Mouse (Mus musculus): ENCODE results near the gene Miga1. TPM values are rescaled to one million over a fixed set of nuclear protein-coding genes. Genes with fewer than 3 reads are reported as not detected.

Gene Miga1
- polyA plus RNA-seq, 2 experiments = 3.0 to 3.4 TPM

GRCm38 (mm10) chr3:152235238-152235637, 105.0 kb downstream of the Miga1 start:
- Histone ChIP-seq H3K9me3 (ENCODE audit: control insufficient read depth, low read length) (no peaks in the 10 kb centered on the region), H3K4me1 (replicated peaks; ENCODE audit: control insufficient read depth in 2 of 2, insufficient read depth in 2 of 2, low read length in 1 of 2) (peaks cover 0 to 6% of the 10 kb centered on the region in 2 experiments; a peak in 2 of 4 replicates), H3K27ac (no peak overlapping the region), H3K36me3 (replicated peaks; ENCODE audit: control insufficient read depth, insufficient read depth, low read depth) (peaks cover 52% of the 10 kb centered on the region), H3K4me2 (ENCODE audit: low read depth) (no peak overlapping the region), H3K9ac (replicated peaks) (no peak overlapping the region), H3K27me3 (ENCODE audit: control insufficient read depth, insufficient read depth, low read length) (no peaks in the 10 kb centered on the region), H3K4me3 (ENCODE audit: insufficient read depth in 1 of 2, low read depth in 2 of 2, low read length in 2 of 2) (no peak overlapping the region)
- TF ChIP-seq EP300 (IDR thresholded peaks at IDR 0.05; ENCODE audit: low read depth) = no peak
- no peak for TF ChIP-seq CTCF (IDR thresholded peaks at IDR 0.05; ENCODE audit: low read depth)
- no peak for ATAC-seq (ENCODE audit: insufficient read depth)
- WGBS (ENCODE audit: insufficient replicate concordance) = 91% methylated on average over 1 of the region's 1 CpGs
- no peak for DNase-seq (ENCODE audit: low read depth in 3 of 3, low spot score in 3 of 3)

- Histone ChIP-seq H3K4me3 (ENCODE audit: insufficient read depth in 1 of 2, low read depth in 2 of 2, low read length in 2 of 2) (no peak overlapping the region), H3K4me2 (ENCODE audit: low read depth) (no peak overlapping the region), H3K9ac (replicated peaks) (no peak overlapping the region), H3K9me3 (ENCODE audit: control insufficient read depth, low read length) (no peaks in the 10 kb centered on the region), H3K27ac (no peak overlapping the region), H3K27me3 (ENCODE audit: control insufficient read depth, insufficient read depth, low read length) (no peaks in the 10 kb centered on the region), H3K36me3 (replicated peaks; ENCODE audit: control insufficient read depth, insufficient read depth, low read depth) (peaks cover 69% of the 10 kb centered on the region), H3K4me1 (replicated peaks; ENCODE audit: control insufficient read depth in 2 of 2, insufficient read depth in 2 of 2, low read length in 1 of 2) (peaks cover 0 to 6% of the 10 kb centered on the region in 2 experiments; a peak in 2 of 4 replicates)
- 55% methylated on average over 6 of the region's 6 CpGs for WGBS (ENCODE audit: insufficient replicate concordance)
- peak; percentile 80 for ATAC-seq (ENCODE audit: insufficient read depth)
- TF ChIP-seq CTCF (IDR thresholded peaks at IDR 0.05; ENCODE audit: low read depth) (no peak), EP300 (IDR thresholded peaks at IDR 0.05; ENCODE audit: low read depth) (peak; percentile 62)
- peak in 1 of 3 experiments; percentile 43 for DNase-seq (ENCODE audit: low read depth in 3 of 3, low spot score in 3 of 3)
Measured at GRCm38 (mm10) chr3:152231333-152232100, 108.7 kb downstream of the Miga1 start.

- TF ChIP-seq EP300 (IDR thresholded peaks at IDR 0.05; ENCODE audit: low read depth) = no peak
- TF ChIP-seq CTCF (IDR thresholded peaks at IDR 0.05; ENCODE audit: low read depth) = no peak
- Histone ChIP-seq H3K27ac (no peak overlapping the region), H3K4me3 (ENCODE audit: insufficient read depth in 1 of 2, low read depth in 2 of 2, low read length in 2 of 2) (no peak overlapping the region), H3K36me3 (replicated peaks; ENCODE audit: control insufficient read depth, insufficient read depth, low read depth) (peaks cover 79% of the 10 kb centered on the region), H3K9ac (replicated peaks) (no peak overlapping the region), H3K4me2 (ENCODE audit: low read depth) (no peak overlapping the region), H3K9me3 (ENCODE audit: control insufficient read depth, low read length) (no peaks in the 10 kb centered on the region), H3K4me1 (replicated peaks; ENCODE audit: control insufficient read depth in 2 of 2, insufficient read depth in 2 of 2, low read length in 1 of 2) (peaks cover 0 to 6% of the 10 kb centered on the region in 2 experiments; a peak in 2 of 4 replicates), H3K27me3 (ENCODE audit: control insufficient read depth, insufficient read depth, low read length) (no peaks in the 10 kb centered on the region)
- 91% methylated on average over 5 of the region's 5 CpGs for WGBS (ENCODE audit: insufficient replicate concordance)
- ATAC-seq (ENCODE audit: insufficient read depth) = no peak
- no peak for DNase-seq (ENCODE audit: low read depth in 3 of 3, low spot score in 3 of 3)
Measured at GRCm38 (mm10) chr3:152229271-152229670, 110.9 kb downstream of the Miga1 start.

- Histone ChIP-seq H3K9me3 (ENCODE audit: control insufficient read depth, low read length) (no peaks in the 10 kb centered on the region), H3K36me3 (replicated peaks; ENCODE audit: control insufficient read depth, insufficient read depth, low read depth) (peaks cover 83% of the 10 kb centered on the region), H3K27me3 (ENCODE audit: control insufficient read depth, insufficient read depth, low read length) (no peaks in the 10 kb centered on the region), H3K27ac (no peak overlapping the region), H3K4me2 (ENCODE audit: low read depth) (no peak overlapping the region), H3K9ac (replicated peaks) (no peak overlapping the region), H3K4me1 (replicated peaks; ENCODE audit: control insufficient read depth in 2 of 2, insufficient read depth in 2 of 2, low read length in 1 of 2) (peaks cover 0 to 6% of the 10 kb centered on the region in 2 experiments; a peak in 2 of 4 replicates), H3K4me3 (ENCODE audit: insufficient read depth in 1 of 2, low read depth in 2 of 2, low read length in 2 of 2) (no peak overlapping the region)
- ATAC-seq (ENCODE audit: insufficient read depth) = no peak
- TF ChIP-seq EP300 (IDR thresholded peaks at IDR 0.05; ENCODE audit: low read depth) (no peak), CTCF (IDR thresholded peaks at IDR 0.05; ENCODE audit: low read depth) (no peak)
- no peak for DNase-seq (ENCODE audit: low read depth in 3 of 3, low spot score in 3 of 3)
- 59% methylated on average over 7 of the region's 7 CpGs for WGBS (ENCODE audit: insufficient replicate concordance)
Measured at GRCm38 (mm10) chr3:152228843-152229242, 111.4 kb downstream of the Miga1 start.

- TF ChIP-seq EP300 (IDR thresholded peaks at IDR 0.05; ENCODE audit: low read depth) = no peak
- TF ChIP-seq CTCF (IDR thresholded peaks at IDR 0.05; ENCODE audit: low read depth) = no peak
- DNase-seq (ENCODE audit: low read depth in 3 of 3, low spot score in 3 of 3) = no peak
- 89% methylated on average over 7 of the region's 7 CpGs for WGBS (ENCODE audit: insufficient replicate concordance)
- Histone ChIP-seq H3K9ac (replicated peaks) (no peak overlapping the region), H3K4me3 (ENCODE audit: insufficient read depth in 1 of 2, low read depth in 2 of 2, low read length in 2 of 2) (no peak overlapping the region), H3K27ac (no peak overlapping the region), H3K9me3 (ENCODE audit: control insufficient read depth, low read length) (no peaks in the 10 kb centered on the region), H3K27me3 (ENCODE audit: control insufficient read depth, insufficient read depth, low read length) (no peaks in the 10 kb centered on the region), H3K4me1 (replicated peaks; ENCODE audit: control insufficient read depth in 2 of 2, insufficient read depth in 2 of 2, low read length in 1 of 2) (peaks cover 0 to 2% of the 10 kb centered on the region in 2 experiments; a peak in 1 of 4 replicates), H3K36me3 (replicated peaks; ENCODE audit: control insufficient read depth, insufficient read depth, low read depth) (peaks cover 88% of the 10 kb centered on the region), H3K4me2 (ENCODE audit: low read depth) (no peak overlapping the region)
- ATAC-seq (ENCODE audit: insufficient read depth) = no peak
Measured at GRCm38 (mm10) chr3:152225906-152226305, 114.3 kb downstream of the Miga1 start.

Measured in liver, embryonic 14.5 days (tissue).